Mouse (Mus musculus) thymus, postnatal 10 days (tissue): Measurements from ENCODE around the gene Gm4302.
"Not testable (repeated sequence)": the region's sequence is repeated elsewhere in the genome, so short reads cannot be mapped to it uniquely, and the experiment has no call there.

Experiments used
- DNase-seq, 2 experiments: peaks; one replicate each; pipeline ENCODE4 v3.0.0; 2021; ENCODE audit warnings: low spot score in 2 of 2

Gene Gm4302

GRCm38 (mm10) chr10:100340536-100340935 lies at the start of gene Gm4302:
Gm4302 (plus strand) TSS chr10:100340836.
- DNase-seq, result not testable (repeated sequence)

- no peak for DNase-seq
Measured at GRCm38 (mm10) chr10:100296105-100296504, 44.5 kb upstream of the Gm4302 start.

GRCm38 (mm10) chr10:100300106-100300505 lies 40.5 kb upstream of the Gm4302 start:
- not testable (repeated sequence) for DNase-seq

- DNase-seq, result not testable (repeated sequence)
Measured at GRCm38 (mm10) chr10:100335376-100335775, 5.3 kb upstream of the Gm4302 start, which contains the start of gene Gm4301. Gm4301 (plus strand) TSS chr10:100335676.

GRCm38 (mm10) chr10:100345672-100346071 lies 5.0 kb downstream of the Gm4302 start, which contains the start of gene Gm4303:
Gm4303 (plus strand) TSS chr10:100345972.
- not testable (repeated sequence) for DNase-seq

GRCm38 (mm10) chr10:100350793-100351192 lies 10.2 kb downstream of the Gm4302 start, which contains the start of gene Gm4305:
Gm4305 (plus strand) TSS chr10:100351093.
- not testable (repeated sequence) for DNase-seq

GRCm38 (mm10) chr10:100356841-100357240 lies 16.2 kb downstream of the Gm4302 start:
- DNase-seq, result peak in 1 of 2 experiments; percentile 11

GRCm38 (mm10) chr10:100361038-100361437 lies 20.4 kb downstream of the Gm4302 start, which contains the start of gene Gm4307:
Gm4307 (plus strand) TSS chr10:100361338.
- not testable (repeated sequence) for DNase-seq

GRCm38 (mm10) chr10:100382460-100382859 lies 41.8 kb downstream of the Gm4302 start, which contains the start of gene Gm4312:
Gm4312 (minus strand) TSS chr10:100382560.
- not testable (repeated sequence) for DNase-seq
